Mouse (Mus musculus) natural killer cell, adult 2 months (primary cell): ENCODE data around the gene Fam240a.
A peak's percentile ranks its signal among the peaks of the same experiment; 100 is the strongest.

ENCODE experiments used
- DNase-seq, 2 experiments: peaks; one replicate each; pipeline ENCODE4 v3.0.0; 2022; ENCODE audit warnings: low spot score in 2 of 2

Gene Fam240a

GRCm38 (mm10) chr9:110916786-110917185 is at the start of gene Fam240a:
Fam240a (minus strand) TSS chr9:110916861.
- peak in 1 of 2 experiments; percentile 12 for DNase-seq

GRCm38 (mm10) chr9:110965910-110966231 is 49.2 kb upstream of the Fam240a start:
- no peak for DNase-seq

GRCm38 (mm10) chr9:110965062-110965909 is 48.6 kb upstream of the Fam240a start:
- DNase-seq: peak in 1 of 2 experiments; percentile 22

GRCm38 (mm10) chr9:110963566-110964115 is 47.0 kb upstream of the Fam240a start:
- no peak for DNase-seq

- no peak for DNase-seq
Measured at GRCm38 (mm10) chr9:110961386-110961785, 44.7 kb upstream of the Fam240a start.

- DNase-seq: no peak
Measured at GRCm38 (mm10) chr9:110960230-110961149, 43.8 kb upstream of the Fam240a start.

- DNase-seq: no peak
Measured at GRCm38 (mm10) chr9:110959669-110960068, 43.0 kb upstream of the Fam240a start.

GRCm38 (mm10) chr9:110955962-110956361 is 39.3 kb upstream of the Fam240a start:
- no peak for DNase-seq

- no peak for DNase-seq
Measured at GRCm38 (mm10) chr9:110954681-110955445, 38.2 kb upstream of the Fam240a start.

- peak in 1 of 2 experiments; percentile 17 for DNase-seq
Measured at GRCm38 (mm10) chr9:110953550-110954461, 37.1 kb upstream of the Fam240a start.

- no peak for DNase-seq
Measured at GRCm38 (mm10) chr9:110952931-110953549, 36.4 kb upstream of the Fam240a start.

GRCm38 (mm10) chr9:110952398-110952797 is 35.7 kb upstream of the Fam240a start:
- no peak for DNase-seq

GRCm38 (mm10) chr9:110951866-110952265 is 35.2 kb upstream of the Fam240a start:
- DNase-seq: no peak

GRCm38 (mm10) chr9:110951397-110951796 is 34.7 kb upstream of the Fam240a start, which contains the start of gene Lrrc2:
Lrrc2 (plus strand) TSS chr9:110951545.
- no peak for DNase-seq

- DNase-seq: no peak
Measured at GRCm38 (mm10) chr9:110950109-110950508, 33.4 kb upstream of the Fam240a start.

- DNase-seq: no peak
Measured at GRCm38 (mm10) chr9:110948813-110949310, 32.2 kb upstream of the Fam240a start.

GRCm38 (mm10) chr9:110947900-110948299 is 31.2 kb upstream of the Fam240a start:
- DNase-seq: no peak

- DNase-seq: no peak
Measured at GRCm38 (mm10) chr9:110947261-110947661, 30.6 kb upstream of the Fam240a start.

- peak; percentile 17 to 37 for DNase-seq
Measured at GRCm38 (mm10) chr9:110946548-110947044, 29.9 kb upstream of the Fam240a start.
